Mouse (Mus musculus): Measurements from ENCODE around the gene Ltbr.

The Ltbr gene

DNA sequence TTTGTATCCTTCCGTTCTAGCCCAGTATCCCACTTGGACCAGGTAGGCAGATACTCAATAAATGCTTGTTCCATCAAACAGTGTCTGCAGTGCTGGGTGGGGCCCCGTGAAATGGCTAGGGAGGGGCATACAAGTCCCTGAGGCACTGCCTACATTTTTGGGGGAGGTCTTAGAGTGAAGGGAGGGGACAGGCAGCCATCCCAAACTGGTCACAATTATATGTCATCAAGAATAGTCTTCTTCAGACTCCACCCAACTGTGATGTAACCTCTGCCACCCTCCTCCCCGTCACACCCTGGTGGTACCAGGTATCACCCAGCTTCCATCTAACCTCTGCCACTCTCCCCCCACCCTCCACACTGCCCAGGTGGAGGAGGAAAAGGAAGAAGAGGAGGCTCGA lies 31.2 kb upstream of the Ltbr start:
- DNase-seq: no peak

DNA sequence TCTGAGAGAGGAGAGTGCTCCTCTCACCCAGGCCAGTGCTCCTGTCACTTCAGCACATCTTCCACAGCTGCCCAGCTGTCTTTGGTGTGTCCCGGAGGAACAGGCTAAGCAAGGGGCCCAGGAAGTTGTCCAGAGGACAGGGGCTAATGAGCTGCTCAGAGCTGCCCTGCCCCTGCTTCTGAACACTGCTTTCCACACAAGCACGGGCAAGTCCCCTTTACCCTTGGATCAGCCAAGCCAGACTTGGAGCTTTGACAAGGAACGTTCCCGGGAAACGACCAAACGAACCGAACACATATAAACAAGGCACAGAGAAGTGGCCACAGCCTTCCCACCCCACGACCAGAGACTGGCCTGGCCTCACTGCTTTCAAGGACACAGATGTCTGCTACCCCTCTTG lies 30.4 kb upstream of the Ltbr start:
- DNase-seq: peak; percentile 54

DNA sequence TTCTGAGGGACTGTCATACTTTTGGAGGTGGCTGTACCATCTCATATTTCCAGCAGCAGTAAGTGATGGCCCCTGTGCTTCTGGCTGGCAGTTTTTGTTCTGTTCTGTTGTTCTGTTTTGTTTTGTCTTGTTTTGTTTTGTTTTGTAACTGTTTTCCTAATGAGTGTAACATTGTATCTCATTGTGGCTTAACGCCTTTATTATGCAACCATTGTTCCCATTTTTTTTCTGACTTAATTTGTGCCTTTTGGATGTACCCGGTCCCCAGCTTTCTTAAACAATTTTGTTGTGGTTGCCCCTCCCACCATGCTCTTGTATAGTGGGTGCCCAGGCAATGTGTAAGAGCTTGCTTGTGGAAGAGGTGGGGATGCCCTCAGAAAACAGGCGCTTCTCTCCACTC lies 28.5 kb upstream of the Ltbr start:
- DNase-seq: no peak

DNA sequence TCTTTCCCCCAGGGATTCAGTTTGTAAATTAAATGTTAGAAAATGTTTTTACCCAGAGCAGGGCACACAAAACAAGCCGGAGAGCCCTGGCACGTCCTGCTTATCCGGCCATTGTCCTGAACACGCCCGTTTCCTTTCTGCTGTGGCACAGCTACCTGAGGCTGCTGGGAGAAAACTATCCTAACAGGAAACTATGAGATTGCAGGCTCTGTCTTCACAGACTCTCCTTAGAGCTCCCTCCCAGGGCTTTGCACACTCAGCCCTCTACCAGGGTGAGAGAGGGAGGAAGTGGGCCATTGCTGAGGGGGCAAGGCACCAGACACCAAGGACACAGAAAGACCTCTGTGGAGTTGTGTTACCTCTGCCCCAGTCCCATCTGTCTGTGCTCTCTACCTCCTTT lies 26.6 kb upstream of the Ltbr start:
- DNase-seq: no peak

- no peak for DNase-seq
Observed at GRCm38 (mm10) chr6:125338791-125339660, 25.3 kb upstream of the Ltbr start.

- no peak for DNase-seq
Observed at GRCm38 (mm10) chr6:125334356-125334755, 20.7 kb upstream of the Ltbr start.

DNA sequence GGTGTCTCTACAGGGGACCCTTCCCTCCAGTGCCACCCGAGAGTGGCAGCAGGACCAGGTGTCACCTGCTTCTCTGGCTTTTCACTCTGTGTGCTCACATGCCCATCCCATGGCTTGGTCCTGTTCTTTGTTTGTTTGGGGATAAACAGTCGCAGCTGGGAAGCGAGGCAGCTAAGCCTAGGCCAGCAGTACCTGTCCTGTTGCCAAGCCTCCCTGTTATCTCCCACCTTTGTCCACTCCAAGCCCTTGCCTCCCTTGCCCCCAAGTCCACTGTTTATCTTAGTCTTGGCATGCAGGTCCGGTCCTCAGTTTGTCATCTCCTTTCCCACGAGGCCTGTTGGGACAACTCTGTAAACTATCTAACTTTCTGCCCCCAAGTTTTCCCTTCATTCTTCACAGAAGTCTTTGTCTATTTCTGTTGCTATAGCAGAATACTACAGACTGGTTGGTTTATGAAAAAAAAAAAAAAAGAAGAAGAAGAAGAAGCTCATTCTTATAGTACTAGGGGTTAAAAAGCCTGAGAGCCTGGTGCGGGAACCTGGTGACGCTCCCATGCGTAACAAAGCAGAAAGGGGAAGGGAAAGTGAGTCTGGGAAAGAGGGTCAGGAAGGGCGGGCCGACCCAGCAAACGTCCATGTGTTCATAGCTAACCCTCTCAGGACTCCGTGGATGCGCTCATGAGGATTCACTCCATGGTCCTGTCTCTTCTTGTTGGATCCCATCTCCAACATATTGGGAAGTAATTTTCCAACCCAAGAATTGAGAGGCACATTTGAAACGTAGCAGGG lies 19.6 kb upstream of the Ltbr start:
- no peak for DNase-seq

DNA sequence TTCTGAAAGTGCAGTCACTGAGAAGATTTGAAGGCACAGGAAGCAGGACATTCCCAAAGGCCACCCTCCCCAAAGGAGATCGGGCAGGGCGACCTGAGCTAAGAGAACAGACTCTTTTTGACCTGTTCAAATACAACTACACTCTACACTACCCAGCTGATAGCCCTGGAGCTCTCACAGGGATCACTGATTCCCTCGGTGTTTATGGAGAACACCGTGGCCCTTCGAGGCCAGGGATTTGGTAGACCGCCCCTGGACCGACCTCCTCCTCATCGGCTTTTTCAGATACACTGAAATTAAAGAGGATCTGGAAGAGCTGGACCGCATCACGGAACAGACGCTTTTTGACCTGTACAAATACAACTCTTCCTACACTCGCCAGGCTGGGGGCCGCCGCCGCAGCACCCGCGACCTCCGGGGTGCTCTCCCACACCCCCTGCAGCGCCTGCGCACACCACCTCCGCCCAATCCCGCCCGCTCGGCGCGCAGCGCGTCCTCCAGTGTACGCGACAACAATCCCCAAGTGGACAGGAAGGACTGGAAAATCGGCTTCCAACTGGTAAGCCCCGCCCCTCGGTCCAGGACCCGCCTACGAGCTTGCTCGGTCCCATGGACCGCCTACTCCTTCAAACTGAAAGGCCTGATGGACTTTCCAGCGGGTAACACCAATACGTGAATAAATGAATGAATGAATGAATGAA lies 17.1 kb upstream of the Ltbr start:
- DNase-seq: peak; percentile 96

DNA sequence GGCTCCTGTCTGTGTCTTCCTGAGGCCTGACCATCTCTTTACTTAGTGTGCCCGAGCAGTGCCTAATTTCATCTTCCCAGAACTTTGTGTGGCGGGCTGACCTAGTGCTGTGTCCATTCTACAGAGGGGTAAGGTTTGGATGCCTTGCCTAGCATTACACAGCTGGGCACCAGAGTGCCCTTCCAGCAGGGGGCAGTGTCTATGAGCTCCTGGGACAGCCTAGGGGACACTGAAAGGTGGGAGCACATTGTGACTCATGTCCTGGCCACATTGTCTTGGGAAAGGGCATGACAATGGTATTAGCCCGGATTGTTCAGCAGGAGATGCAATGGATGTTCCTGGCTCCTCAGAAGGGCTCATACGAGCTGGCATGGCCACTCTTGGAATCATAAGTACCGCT lies 14.6 kb upstream of the Ltbr start:
- DNase-seq: peak; percentile 66

- no peak for DNase-seq
Observed at GRCm38 (mm10) chr6:125325337-125325736, 11.7 kb upstream of the Ltbr start.

- DNase-seq: no peak
Observed at GRCm38 (mm10) chr6:125323547-125323946, 9.9 kb upstream of the Ltbr start.

DNA sequence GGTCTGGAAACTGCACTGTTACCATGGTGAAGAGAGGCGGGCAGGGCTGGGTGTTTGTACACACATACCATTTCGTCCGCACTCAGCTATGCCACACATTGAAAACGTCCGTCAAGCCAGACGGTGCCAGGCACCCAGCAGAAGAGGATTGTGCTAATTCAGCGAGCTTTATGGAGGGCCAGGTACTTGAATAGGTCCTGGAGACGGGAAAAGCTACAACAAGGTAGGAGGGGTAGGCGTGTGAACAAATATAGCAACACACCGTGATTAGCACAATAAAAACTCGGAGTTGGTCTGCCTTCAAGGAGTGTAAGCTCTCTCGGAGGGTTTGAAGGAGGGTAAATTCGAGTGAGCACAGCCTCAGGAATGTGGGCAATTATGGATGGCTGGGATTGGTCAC lies 9.1 kb upstream of the Ltbr start:
- DNase-seq: no peak

GRCm38 (mm10) chr6:125321114-125321855 lies 7.6 kb upstream of the Ltbr start:
- peak; percentile 75 for DNase-seq

DNA sequence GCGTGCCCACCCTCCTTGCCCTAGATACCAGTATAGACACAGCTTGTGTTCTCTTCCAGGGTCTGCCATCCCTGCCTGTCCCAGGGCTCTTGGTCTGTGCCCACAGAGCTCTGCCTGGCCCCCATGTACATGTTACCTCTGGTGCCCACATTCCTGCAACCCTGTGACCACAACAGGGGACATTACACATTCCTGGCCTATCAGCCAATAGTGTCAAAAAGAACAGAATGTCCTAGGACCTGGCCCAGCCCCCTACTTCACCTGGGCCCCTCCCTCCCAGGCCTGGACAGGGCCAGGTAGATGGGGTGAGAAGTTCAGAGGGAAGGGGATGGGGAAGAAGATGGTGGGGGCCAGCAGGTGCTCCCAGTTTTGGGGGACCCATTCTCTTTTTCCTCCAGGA lies 6.6 kb upstream of the Ltbr start, which contains the start of gene Scnn1a:
TSS of gene Scnn1a (plus strand) at position 337 of the 400 bp plus-strand sequence.
- DNase-seq: peak; percentile 78

DNA sequence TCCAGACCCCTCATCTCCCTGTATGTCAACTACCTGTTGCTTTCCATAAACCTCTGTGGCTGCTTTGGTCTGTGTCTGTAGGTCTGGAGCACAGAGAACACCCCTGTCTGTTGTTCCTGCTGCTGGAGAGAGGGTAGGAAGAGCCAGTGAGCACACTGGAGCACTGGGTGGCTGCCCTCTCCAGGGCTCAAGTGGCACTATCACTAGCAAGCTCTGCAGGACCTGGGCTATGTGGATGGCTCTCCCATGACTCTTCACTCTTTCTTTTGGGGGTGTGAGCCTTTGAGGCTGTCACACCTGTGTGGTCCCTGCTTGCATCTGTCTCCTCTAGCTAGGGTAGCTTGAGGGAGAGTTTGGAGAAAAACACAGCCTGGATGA lies 6.2 kb upstream of the Ltbr start:
- DNase-seq: no peak

- peak; percentile 39 for DNase-seq
Observed at GRCm38 (mm10) chr6:125318981-125319918, 5.6 kb upstream of the Ltbr start.

DNA sequence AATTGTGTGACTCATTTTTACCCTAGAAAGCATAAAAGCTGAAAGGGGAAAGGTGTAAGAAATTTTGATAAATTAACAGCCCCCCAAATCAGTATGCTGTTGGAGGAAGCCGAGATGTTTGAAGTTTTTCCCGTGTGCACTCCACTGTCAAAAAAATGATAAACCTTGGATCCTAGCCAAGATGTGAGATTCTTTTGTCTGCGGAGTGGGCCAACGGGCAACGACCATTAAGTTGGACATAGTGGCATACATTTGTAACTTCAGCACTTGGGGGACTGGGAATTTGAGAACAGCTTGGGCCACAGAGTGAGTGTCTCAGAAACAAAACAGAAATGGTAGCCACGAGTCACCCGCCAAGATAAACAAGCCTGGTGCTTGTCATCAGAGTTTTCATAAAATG lies 3.4 kb upstream of the Ltbr start:
- DNase-seq: no peak

- peak; percentile 64 for DNase-seq
Observed at GRCm38 (mm10) chr6:125314746-125315145, 1.1 kb upstream of the Ltbr start.

DNA sequence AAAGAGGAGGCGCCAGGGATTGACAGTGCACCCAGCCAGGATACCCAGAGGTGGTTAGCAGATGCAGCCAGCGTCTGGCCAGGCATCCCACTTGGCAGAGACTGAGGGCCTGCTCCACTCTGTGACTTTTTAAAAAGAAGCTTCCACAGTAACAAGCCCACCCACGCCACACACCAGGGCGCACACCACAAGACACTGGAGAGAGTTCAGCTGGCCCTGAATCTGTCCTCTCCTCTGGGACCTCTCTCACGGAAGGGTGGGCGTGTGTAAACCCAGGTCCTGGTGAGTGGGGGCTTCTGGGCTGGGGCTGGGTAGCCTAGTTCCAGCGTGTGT lies 512 bp upstream of the Ltbr start:
- DNase-seq: no peak

GRCm38 (mm10) chr6:125312581-125313355 lies 917 bp downstream of the Ltbr start:
- DNase-seq: peak; percentile 57

DNA sequence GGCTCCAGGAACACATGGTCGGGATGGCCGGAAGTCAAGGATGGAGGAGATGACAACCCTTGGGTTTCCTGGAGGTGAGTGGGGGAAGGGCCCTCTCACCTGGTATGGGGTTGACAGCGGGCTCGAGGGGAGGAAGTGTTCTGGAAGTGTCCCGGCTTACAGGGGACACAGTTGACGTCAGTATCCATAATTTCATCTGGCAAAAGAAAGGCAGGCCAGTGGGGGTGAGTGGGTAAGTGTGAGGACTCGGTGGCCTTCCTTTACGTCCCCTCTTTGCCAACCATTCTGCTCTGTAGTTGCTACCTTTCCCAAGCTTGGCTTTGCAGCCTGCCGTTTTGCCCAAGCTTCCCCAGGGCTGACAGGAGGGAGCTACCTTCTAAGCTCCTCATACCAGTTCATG lies 1.5 kb downstream of the Ltbr start:
- DNase-seq: no peak
